Mouse (Mus musculus) right cerebral cortex, adult 18-20 months (tissue): Measurements from ENCODE around the gene Gm17268.

ENCODE experiments used
- DNase-seq: peaks from one replicate; pipeline ENCODE4 v3.0.0; 2022; ENCODE audit warnings: mixed read lengths

Gene Gm17268

GRCm38 (mm10) chr11:82038535-82038934, at the start of gene Gm17268:
Gene Gm17268 (minus strand): TSS chr11:82038562.
- no peak for DNase-seq

- no peak for DNase-seq
These were observed 46.0 kb upstream of the Gm17268 start for GRCm38 (mm10) chr11:82084360-82084759.

GRCm38 (mm10) chr11:82080865-82081264, 42.5 kb upstream of the Gm17268 start:
- no peak for DNase-seq

DNA sequence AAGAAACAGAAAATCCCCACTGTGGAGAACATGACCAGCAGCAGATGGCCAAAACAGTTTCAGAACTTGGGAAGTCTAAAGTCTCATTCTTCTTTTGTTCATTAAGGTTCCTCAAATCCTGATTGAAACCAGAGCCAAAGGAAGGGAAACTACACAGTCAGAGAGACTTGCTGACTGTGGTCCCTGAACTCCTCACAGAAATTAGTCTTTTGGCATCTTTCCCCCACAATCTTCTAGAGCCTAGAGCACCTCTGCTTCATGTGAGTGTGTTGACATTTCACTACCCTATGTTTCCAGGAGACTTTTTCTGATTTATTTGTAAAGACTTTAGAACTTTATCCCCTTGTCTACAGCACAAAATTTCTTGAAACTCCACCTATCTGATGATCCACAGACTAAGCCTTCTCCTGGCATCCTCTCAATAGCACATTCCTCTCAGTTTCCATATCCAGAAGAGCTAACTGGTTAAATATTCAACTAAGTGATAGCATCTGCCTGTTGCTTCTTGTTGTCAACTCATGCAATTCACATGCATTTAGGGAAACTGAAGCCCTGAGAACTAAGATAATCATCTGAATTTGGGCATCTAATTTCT, 39.9 kb upstream of the Gm17268 start:
- no peak for DNase-seq

DNA sequence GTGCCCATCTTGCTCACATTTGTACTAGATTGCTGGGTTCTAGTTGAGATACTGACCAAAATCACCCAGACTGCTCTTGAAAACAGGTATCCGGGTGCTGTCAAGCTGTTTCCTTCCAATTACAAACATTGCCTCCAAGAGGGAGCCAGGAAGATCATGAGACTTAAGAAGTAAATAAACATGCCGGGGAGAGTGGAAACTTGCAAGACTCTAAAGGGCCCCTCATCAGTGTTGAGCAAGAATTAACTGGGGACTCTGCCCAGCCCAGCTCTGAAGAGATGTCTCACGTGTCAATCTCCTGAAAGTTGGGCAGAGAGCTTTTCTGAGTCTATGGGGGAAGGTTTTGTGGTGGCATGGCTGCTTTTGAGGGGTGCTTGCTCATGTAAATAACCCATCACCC, 38.7 kb upstream of the Gm17268 start:
- DNase-seq: no peak

DNA sequence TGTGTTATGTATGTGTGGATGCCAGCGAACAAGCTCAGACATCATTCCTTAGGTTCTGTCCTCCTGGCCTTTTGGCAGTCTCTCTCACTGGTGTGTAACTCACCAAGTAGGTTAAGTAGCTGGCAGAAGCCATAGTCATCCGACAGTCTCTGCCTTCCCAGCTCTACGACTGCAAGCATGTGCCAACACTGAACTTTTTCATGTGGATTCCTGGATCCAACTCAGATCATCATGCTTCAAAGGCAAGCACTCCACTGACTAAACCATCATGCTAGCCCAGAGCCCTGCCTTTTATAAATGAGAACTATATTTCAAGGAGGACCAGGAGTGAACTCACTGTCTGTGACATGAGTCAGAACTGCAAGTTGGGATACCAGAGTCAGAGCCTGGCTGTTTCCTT, 35.3 kb upstream of the Gm17268 start:
- no peak for DNase-seq

- DNase-seq: no peak
These were observed 34.6 kb upstream of the Gm17268 start for GRCm38 (mm10) chr11:82072984-82073383.

- peak; percentile 5 for DNase-seq
These were observed 34.0 kb upstream of the Gm17268 start for GRCm38 (mm10) chr11:82072374-82072773.

- DNase-seq: no peak
These were observed 32.7 kb upstream of the Gm17268 start for GRCm38 (mm10) chr11:82071076-82071475.

GRCm38 (mm10) chr11:82066953-82067571, 28.7 kb upstream of the Gm17268 start:
- no peak for DNase-seq

GRCm38 (mm10) chr11:82063454-82063853, 25.1 kb upstream of the Gm17268 start:
- DNase-seq: no peak

- no peak for DNase-seq
These were observed 23.9 kb upstream of the Gm17268 start for GRCm38 (mm10) chr11:82062226-82062625.

DNA sequence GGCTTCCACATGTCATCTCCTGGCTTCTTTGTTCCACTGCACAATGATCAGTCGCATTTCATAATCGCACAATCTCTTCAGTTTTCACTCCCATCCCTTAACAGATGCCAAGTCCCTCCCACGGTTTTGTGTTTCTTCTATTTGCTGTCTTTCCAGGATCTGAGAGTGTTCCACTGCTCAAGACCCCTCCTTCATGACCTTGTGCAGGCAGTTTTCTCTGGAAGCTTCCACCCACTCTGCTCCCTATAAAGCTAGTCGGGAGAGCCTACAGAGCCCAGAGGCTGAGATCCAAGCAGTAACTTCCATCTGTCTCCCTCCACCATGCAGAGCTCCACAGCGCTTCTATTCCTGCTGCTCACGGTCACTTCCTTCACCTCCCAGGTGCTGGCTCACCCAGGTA, 19.3 kb upstream of the Gm17268 start, which contains the start of gene Ccl11:
Gene Ccl11 (plus strand): TSS at position 178 of the 400 bp plus-strand sequence.
- DNase-seq: peak; percentile 32

DNA sequence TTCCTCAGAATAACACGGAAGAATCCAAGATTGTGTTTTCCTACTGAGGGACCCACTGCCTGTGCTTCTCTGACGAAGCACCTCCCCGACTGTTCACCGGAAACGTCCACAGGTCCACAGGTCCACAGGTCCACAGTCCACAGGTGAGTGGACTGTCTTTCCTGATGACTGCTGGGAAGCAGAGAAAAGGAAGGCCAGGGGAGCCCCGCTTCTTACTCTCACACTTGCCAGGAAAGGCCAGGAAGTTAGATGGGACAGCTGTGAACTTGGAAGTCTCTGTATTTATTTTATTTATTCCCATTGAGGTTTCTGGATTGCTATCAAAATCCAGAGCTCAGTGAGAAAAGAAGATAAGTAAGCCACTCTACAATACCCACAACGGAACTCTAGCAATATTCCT, 15.5 kb upstream of the Gm17268 start:
- DNase-seq: no peak

GRCm38 (mm10) chr11:82047746-82048415, 9.5 kb upstream of the Gm17268 start:
- DNase-seq: no peak

DNA sequence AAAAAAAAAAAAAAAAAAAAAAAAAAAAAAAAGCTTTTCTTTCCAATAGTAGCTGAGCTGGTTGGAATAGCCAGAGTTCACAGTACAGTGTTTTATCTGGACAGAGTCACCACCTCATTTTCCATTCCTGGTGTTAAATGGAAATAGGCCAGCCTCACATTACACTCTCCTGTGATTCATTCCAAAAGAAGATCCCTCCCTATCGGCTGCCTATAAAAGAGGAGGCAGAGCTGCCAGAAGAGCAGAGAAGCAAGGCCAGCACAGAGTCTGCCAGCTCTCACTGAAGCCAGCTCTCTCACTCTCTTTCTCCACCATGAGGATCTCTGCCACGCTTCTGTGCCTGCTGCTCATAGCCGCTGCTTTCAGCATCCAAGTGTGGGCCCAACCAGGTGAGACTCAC, 7.1 kb upstream of the Gm17268 start, which contains the start of gene Ccl7:
Gene Ccl7 (plus strand): TSS at position 242 of the 400 bp plus-strand sequence.
- DNase-seq: no peak

DNA sequence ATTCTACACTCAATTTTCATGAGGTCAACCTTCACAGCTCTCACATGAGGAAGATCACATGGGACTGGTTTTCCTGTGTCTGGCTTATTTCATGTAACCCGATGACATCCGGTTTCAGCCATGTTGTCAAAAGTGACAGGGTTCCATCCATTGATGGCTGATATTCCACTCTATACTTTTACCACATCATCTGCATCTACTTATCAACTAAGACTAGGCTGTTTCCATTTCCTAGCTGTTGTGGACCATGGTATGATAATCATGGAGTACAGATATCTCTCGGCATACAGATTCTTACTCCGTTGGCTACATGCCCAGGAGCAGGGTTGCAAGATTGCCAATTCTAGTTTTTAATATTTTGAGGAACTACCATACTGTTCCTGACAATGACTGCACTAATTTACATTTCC, 3.3 kb upstream of the Gm17268 start:
- peak; percentile 6 for DNase-seq

DNA sequence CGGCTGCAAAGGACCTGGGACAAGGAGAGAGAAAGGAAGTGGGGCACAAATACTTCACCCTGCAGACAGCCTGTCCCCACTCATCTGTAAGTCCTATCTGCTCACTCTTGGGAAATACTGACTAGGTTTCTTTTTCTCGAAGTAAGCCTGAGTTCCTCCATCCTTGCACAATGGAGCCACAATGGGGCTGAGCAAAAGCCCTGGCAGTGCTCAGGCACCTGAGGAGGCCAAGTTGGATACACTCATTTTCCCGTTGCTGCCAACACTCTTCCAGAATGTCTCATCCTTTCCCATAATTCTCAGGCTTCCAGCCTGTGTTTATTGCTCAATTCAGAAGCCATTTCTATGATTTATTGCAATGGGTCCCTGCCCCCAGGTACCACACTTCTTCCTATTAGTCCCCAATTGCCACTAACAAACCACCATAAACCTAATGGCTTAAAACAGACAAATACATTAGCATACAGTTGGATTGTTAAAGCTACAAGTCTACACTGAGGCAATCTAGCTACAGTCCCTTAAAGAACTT, 834 bp upstream of the Gm17268 start:
- DNase-seq: no peak

DNA sequence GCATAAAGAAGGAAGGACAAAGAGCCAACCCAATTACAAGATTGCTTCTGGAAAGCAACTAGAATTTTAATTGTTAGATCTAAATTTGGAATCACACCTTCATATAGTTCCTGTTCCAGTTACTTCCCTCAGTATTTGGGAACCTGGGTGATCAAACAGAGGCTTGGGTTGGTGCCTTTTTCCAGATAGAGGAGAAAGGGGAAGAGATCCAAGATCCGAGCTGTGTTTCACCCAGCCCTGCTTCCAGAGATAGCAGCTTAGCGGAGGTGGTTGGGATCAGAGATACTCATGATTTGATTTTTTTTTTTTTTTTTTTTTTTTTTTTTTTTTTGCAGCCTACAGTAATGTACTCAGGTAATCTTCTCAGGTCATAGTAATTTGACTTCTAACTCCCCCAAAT, 2.5 kb downstream of the Gm17268 start:
- no peak for DNase-seq

DNA sequence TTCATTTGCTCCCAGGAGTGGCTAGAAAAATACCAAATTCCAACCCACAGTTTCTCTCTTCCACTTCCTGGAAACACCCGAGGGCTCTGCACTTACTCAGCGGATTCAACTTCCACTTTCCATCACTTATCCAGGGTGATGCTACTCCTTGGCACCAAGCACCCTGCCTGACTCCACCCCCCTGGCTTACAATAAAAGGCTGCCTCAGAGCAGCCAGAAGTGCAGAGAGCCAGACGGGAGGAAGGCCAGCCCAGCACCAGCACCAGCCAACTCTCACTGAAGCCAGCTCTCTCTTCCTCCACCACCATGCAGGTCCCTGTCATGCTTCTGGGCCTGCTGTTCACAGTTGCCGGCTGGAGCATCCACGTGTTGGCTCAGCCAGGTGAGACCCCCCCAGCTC, 3.0 kb downstream of the Gm17268 start, which contains the start of gene Ccl2:
Gene Ccl2 (plus strand): TSS at position 216 of the 400 bp plus-strand sequence.
- peak; percentile 54 for DNase-seq

GRCm38 (mm10) chr11:82034446-82034845, 3.9 kb downstream of the Gm17268 start:
- no peak for DNase-seq

DNA sequence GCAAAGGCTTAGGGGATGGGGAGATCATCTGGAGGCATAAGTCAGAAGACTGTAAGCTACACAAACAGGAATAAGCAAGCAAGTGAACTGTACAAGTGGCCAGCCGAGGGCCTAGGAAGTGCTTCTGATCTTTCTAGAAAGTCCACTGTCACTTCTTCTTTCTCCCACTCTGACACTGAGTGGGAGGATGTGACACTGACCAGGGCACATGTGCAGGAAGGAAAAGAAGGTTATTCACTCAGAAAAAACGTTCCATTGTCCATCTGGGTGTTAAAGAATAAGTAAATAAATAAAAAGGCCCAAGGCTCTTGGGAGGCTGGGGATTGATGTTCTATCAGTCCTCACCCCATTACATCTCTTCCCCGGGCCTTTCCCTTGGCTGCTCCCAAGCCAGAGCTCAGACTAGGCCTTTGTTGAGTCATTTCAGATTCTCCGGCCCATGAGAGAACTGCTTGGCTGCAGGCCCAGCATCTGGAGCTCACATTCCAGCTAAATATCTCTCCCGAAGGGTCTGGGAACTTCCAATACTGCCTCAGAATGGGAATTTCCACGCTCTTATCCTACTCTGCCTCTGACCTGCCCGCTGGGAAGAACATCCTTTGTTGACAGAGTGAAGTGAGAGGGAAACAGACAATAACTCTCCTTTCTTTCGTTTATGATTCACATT, 5.6 kb downstream of the Gm17268 start:
- DNase-seq: peak; percentile 12

DNA sequence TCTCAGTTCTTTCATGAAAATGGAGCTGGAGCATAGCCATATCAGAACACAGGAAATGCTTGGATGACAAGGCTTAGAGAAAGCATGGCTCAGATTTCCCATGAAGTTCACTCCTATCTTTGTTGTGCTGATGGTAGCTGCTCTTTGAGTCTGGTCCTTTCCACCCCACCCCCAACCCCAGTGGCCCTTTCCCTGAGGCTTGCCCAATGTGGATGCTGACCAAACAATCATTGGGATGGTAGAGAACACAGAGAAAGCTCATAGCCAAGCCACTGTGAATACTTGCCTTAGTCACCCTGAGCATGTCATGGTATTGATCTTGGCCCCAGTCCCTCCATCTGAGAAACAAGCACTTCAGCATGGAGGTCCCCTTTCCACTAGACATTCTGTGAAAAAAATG, 6.2 kb downstream of the Gm17268 start:
- no peak for DNase-seq
